Mouse (Mus musculus): ENCODE data around the gene Trmt13.
"Not testable (repeated sequence)": the region's sequence is repeated elsewhere in the genome, so short reads cannot be mapped to it uniquely, and the experiment has no call there.

Gene Trmt13

DNA sequence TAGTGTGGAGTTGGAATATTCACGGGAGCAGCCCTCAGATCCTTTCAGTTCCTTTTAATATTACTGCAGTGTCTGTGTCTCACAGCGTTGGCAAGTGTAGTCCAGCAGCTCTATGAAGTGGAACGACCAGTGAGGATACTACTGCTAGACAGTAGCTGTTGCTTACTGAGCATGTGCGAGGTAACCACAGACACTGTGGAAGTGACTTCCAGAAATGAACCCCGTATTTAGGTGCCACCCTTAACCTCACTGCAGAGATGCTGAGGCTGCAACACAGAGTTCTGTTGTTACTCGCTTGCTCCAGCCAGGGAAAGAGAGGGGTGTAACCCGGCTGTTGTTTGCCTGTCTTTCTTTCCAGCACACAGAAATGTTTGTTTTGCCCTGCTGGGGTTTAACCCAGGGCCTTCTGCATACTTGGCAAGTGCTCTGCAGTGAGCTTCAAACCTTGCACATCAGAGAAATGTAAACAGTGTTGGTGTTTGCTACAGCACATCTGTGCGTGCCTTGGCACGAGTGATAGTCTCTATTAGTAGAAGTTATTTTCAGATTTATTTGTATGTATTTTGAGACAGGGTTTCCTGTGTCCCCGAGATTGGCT, at the start of gene Trmt13:
Gene Trmt13, minus strand, starts transcription at position 293 of the 598 bp plus-strand sequence.
- DNase-seq (ENCODE audit: extremely low read depth, low read depth, low spot score) = no peak

DNA sequence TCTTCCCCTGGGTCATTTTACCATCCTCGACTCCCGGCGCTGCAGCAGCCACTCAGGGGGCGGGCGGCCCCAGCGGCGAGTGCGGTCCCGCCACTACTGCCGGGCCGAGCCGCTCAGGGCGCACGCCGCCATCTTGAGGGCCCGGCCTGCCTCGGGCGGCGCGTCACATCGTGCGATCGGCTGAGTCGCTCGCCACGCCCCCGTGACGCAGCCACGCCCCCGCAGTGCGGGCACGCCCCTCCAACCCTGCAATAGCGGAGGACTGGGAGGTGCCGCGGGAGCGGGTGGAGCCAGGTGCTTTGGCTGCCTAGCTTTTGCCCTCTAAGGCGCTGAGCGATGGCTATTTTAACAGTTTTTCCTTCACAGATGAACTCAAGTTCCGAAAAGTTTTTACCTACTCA, 48.1 kb upstream of the Trmt13 start, which contains the start of gene Mfsd14a:
Gene Mfsd14a, minus strand, starts transcription at position 215 of the 401 bp plus-strand sequence.
- peak; percentile 23 for DNase-seq (ENCODE audit: extremely low read depth, low read depth, low spot score)

DNA sequence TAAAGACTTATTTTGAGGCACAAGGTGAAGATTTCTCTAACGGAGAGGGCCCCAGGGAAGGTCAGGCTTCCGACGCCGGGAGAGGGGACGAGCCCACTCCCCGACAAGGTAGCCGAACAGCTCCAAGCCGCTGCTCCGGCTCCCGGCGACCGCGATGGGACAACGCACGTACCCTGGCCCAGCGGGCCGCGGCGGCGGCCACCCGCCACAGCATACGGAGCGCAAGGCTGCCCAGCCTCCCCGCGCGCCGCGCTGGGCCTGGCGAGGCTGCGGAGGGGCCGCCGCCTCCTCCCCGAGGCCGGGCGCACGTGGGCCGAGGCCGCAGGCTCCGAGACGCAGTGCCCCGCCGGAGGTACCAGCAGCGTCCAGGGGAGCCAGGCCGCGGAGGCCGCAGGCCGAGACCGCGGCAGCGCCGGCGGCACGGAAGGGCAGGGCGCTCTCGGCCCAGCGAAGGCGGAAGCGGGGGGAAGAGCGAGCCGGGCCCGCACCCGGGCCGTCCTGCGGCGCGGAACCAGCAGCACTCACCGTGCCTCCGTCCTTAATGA, 47.6 kb upstream of the Trmt13 start:
- no peak for DNase-seq (ENCODE audit: extremely low read depth, low read depth, low spot score)

DNA sequence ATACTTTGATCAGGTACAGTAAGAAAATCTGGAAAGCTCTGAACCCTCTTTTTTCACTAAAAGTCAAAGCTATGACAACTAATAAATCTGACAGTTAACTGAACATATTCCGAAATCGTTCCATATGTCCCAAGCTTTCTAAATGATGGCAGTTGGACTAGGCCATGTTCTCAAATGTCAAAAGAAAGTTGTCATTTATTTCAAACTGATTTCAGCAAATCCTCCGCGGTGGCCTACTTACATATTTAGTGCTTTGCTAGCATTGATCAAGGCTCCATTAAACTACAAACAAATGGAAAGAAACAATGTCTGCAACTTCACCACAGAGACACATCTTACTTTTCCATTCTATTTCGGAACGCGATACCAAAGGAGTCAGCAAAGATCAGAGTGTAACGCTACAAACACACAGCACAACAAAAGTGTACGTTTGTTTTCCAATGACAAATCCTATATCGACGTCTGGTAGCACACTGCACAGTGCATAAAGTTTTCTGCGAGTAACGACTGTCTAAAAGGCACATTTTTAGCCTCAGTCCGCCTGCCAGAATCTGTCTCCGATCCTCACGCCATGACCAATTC, 47.0 kb upstream of the Trmt13 start:
- no peak for DNase-seq (ENCODE audit: extremely low read depth, low read depth, low spot score)

DNA sequence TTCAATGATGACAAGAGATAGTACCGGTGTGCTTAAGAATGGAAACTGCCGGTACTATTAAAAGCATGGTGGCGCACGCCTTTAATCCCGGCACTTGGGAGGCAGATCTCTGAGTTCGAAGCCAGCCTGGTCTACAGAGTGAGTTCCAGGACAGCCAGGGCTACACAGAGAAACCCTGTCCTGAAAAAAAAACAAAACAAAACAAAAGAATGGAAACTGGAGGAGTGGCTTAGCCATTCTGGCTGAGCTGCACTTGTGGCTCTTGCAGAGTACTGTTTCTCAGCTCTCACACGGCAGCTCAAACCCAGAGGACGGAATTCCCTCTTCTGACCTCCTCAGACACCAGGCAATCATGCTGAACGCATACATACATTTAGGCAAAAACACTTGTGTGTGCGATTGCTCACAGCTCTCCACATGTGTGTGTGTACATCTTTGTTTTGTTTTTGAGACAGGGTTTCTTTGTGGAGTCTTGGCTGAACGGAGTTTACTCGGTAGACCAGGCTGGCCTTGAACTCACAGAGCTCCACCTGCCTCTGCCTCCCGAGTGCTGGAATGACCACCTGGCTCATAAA, 45.6 kb upstream of the Trmt13 start:
- DNase-seq (ENCODE audit: extremely low read depth, low read depth, low spot score) = no peak

DNA sequence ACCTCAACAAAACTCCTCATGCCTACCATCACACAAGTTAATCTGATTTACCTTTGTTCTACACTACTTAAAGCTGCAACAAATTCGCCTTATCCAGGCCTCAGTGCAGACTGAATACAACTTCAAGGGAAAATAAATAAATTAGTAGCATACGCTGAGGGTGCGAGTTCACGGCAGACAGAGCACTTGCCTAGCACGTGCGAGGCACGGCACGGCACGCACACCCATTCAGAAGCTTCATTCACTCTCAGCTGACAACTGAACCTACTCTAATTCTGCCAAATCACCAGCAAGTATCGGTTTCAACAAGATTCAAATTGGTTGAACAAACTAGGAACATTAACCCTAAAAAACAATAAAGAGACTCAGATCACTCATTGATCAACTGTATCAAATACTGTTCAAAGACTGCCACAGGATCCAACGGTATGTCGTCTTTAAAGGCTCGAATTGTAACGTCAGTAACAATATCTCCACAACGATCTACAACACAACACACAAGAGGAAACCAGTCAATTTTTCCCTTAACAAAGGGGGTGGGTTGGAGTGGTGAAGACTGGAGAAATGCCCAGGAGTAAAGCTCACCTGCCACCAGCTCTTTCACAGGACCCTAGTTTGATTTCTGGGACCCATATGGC, 44.7 kb upstream of the Trmt13 start:
- no peak for DNase-seq (ENCODE audit: extremely low read depth, low read depth, low spot score)

DNA sequence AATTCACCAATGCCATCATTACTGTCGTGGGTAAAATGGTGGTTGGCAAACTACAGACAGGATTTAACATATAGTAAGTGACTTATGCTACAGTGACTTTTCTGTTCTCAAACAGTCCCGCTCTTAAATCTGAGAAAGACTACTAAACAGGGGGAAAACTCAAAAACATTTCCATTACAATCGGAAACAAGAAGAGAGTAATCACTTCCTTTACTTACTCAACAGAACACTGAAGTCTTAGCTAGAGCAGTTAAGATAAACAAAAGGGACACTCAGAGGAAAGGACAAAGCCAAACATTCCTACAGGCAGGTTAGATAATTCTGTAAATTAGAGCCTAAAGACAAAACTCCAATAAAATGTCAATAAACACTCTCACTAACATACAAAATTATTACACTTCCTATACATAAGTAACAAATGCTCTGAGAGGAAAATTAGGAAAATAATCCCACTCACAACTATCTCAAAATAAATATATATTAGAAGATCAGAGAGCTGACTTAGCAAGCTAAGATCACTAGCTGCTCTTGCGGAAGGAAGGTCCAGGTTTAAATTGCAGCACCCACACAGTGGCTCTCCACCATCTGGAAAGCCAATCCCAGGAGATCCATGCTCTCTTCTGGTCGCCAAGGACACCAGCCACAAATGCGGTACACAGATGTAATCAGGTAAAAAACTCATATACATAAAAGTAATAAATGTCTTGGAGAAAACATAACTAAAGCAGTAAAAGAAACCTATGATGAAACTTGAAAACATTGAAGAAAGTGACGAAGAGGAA, 42.0 kb upstream of the Trmt13 start:
- DNase-seq (ENCODE audit: extremely low read depth, low read depth, low spot score) = no peak

DNA sequence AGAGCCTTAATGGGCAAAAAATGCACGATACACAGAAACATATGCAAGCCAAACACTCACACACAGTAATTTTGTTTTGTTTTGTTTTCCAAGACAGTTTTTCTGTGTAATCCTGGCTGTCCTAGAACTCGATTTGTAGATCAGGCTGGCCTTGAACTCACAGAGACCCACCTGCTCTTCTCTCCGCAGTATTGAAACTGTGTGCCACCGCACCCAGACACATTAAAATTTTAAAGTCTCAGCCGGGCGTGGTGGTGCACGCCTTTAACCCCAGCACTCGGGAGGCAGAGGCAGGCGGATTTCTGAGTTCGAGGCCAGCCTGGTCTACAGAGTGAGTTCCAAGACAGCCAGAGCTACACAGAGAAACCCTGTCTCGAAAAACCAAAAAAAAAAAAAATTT, 39.7 kb upstream of the Trmt13 start:
- not testable (repeated sequence) for DNase-seq (ENCODE audit: extremely low read depth, low read depth, low spot score)

DNA sequence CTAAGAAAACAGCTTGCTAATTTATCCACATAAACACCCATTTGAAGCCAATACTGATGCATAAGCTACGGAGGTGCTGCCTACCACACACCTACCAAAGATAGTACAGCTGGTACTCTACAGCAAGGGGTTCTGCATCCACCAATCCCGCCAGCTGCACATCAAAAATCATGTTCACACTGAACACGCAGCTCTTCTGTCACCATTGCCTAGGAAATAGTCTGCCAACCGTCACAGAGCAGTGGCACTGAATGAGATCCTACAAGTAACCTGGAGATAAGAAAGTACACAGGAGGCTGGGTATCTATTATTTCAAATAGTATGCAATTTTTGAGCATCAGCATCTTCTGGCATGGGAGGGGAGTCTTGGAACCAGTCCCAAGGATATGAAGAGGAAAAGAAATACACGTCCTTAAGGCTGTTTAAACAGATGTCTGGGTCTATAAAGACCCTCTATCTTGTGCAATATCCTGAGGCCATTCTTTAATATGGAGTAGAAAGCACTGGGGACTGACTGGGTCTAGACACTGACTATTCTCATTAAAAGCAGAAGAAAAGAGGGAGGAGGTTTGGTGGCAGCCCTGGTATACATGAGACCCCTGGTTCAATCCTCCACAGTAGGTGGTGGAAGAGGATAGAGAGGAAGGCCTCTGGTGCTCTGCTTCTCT, 39.0 kb upstream of the Trmt13 start:
- no peak for DNase-seq (ENCODE audit: extremely low read depth, low read depth, low spot score)

DNA sequence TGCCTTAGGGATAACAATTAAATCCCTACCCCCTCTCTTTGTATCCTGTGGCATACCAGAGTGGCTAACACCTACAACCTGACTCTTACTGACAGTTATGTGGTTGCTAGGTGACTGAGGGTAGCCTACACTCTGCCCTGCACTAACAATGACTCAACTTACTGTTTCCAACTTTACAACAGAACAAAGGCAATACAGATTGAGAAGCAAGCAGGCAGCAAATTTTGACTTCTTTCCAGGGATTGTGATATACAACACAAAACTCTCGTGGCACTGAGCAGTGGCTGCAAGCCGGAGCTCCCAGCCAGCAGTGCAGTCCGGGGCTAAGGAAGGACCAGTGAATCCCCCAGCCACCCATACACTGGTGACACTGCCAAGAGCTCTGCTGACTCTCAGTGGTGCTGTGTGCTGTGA, 37.7 kb upstream of the Trmt13 start:
- DNase-seq (ENCODE audit: extremely low read depth, low read depth, low spot score) = peak; percentile 14

DNA sequence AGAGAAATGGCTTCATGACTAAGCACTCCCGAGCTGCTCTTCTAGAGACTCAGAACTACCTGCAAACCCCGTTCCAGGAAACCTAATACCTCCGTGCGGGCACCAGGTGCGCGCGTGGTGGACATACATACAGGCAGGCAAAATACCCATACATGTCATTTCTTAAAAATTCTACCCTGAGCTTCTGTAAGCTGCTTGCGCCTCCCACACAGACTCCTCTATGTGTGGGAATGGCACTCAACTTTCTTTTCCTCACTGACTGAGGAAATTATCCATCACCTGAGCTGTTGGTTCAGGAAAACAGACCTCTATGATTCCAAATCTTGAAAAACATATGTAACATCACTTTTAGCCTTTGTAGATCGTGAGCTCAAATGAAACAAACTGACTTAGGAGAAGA, 36.3 kb upstream of the Trmt13 start:
- no peak for DNase-seq (ENCODE audit: extremely low read depth, low read depth, low spot score)

DNA sequence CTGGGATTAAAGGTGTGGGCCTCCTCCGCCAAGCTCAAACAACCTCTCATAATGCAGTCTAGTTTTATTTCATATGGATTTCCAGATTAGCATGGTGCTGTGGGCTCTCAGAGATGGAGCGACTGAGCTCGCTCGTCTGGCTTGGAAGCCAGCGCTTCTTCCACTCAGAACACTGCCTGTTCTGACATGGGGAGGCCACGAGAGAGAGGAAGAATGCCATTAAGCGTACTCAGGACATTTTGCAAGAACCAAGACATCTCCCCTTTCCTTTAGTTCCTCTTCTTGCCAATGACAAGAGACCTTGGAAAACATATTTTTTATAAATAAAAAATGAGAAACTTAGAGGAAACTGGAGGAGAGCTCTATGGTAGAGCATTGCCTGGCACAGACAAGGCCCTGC, 34.4 kb upstream of the Trmt13 start:
- DNase-seq (ENCODE audit: extremely low read depth, low read depth, low spot score) = no peak

DNA sequence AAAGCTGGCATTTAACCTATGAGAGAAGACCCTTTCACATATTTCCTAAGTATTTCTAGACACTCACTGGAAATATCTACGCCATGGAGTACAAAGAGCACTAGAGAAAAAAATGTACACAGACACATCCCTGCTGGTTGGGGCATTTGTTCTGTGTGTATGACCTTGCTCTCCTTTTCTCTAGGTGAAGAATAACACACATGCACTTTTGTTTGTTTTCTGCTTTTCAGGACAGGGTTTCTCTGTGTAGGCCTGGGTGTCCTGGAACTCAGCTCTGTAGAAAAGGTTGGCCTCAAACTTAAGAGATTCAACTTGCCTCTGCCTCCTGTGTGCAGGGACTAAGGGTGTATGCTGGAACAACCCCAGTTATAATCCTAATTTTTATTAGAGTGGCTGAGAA, 32.0 kb upstream of the Trmt13 start:
- DNase-seq (ENCODE audit: extremely low read depth, low read depth, low spot score) = no peak

DNA sequence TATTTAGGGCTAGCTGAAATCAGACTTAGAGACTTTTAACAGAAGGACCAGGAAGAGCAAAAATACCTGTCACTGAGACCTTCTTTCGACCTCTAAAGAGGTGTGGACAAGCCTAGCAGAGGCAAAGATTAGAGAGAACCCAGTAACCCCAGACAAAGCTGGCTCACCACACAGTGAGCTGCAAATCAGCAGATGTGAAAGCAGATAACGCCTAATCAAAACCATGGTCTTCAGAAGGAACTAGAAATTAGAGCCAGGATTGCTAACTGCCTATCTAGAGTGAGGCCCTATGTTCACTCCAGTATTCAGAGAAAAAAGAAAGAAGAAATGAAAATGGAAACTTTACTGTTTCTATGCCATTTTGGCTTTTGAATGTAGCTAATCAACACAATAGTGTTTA, 28.0 kb upstream of the Trmt13 start:
- DNase-seq (ENCODE audit: extremely low read depth, low read depth, low spot score) = no peak

DNA sequence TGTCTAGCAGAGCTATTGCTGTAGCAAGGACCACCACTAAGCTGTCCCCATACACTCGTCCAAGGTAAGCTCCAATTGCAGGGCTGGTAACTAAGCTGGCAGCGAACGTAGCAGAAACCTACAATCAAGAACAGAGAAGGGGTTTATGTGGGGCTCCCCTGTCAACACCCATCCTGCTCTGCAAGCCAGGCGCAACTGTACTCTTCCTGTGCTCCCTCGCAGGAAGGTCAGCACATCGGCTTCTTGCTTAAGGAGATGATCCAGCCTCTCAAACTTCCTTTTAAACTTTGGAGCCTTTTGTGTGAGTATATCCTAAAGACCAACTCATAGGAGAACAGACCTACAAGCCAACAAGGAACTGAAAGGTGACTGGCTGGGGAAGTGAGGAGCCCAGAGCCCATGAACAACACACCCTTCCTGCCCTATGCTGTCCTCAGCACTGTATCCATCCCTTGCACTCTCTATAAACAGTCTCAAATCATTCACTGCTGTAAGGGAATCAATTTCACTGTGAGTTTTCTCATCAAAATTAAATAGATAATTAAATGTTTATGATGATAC, 27.5 kb upstream of the Trmt13 start:
- DNase-seq (ENCODE audit: extremely low read depth, low read depth, low spot score) = no peak

DNA sequence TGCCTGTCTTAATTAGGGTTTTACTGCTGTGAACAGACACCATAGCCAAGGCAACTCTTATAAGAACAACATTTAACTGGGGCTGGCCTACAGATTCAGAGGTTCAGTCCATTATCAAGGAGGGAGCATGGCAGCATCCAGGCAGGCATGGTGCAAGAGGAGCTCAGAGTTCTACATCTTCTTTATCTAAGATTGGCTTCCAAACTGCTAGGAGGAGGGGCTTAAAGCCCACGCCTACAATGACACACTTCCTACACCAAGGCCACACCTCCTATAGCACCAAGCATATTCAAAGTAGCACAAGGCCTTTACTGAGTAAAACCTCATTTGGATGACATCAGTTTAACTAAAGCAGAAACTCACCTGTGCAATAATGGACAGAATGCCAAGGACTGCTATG, 25.6 kb upstream of the Trmt13 start:
- DNase-seq (ENCODE audit: extremely low read depth, low read depth, low spot score) = no peak

DNA sequence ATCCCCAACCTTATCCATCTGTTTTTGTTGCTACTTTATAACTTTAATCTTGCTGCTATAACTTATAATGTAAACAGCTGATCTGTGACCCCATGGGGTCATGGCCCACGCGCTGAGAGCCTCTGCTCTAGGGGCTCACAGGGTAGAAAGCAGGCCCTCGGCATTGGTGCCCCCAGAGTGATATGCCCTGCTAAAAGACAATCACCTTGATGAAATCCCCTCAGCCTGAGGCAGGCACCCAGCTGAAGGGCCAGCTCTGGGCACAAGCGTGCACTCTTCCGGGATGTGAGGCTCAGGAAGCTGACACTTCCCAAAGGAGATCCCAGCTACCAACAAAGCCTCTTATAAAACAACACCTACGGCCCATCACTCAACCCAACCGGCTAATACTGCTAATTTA, 24.2 kb upstream of the Trmt13 start:
- no peak for DNase-seq (ENCODE audit: extremely low read depth, low read depth, low spot score)

DNA sequence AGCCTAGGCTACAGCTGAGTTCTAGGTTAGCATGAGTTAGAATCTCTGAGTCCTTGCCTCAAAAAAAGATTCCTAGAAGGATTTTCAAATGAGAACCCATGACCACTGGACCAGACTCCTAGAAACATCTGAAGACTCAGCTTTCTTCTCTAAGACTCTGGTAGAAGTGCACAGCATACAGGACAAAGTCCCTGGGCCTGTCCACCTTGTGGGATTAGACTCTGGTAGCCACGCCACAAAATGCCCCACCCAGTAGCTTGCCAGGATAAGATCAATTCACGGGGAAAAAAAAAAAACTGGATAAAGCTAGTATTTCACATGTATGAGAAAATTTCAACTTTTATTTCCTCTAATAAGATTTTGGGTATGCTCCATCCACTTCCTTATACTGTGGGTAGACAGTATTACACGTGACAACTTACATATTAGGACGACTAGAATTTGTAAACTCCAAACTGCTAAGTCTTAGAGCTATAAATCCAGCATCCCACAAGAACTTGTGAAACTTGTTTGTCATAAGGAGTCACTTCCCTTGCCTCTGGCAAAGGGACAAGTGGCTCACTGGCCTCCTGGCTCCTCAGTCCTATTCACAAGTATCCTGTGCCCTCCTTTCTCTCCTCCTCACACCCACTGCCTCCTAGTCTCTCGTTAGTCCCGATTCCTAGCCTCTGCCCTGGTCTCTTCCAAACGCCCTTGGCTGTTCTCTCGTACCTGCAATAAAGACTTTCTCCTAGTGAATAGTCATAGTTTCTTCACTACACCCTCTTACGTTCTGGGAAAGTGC, 23.5 kb upstream of the Trmt13 start:
- peak; percentile 67 for DNase-seq (ENCODE audit: extremely low read depth, low read depth, low spot score)

DNA sequence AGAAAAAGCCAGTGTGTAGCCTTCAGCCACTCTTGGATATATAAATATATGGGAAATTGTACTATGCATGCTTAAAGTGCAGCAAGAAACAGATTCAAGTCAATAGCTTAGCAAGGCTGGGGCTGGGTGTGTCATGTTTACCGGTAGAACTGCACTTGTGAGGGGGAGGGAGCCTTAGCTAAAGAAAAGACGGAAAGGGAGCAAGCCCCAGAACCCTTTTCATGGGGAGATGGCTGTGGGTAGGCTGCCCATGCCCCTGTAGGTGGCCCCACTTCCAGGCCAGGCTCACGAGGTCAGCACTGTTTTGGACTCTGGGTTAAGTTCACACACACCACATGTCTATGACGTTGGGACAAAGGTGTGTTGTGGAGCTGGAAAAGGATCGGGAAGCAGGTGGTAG, 21.4 kb upstream of the Trmt13 start:
- no peak for DNase-seq (ENCODE audit: extremely low read depth, low read depth, low spot score)

DNA sequence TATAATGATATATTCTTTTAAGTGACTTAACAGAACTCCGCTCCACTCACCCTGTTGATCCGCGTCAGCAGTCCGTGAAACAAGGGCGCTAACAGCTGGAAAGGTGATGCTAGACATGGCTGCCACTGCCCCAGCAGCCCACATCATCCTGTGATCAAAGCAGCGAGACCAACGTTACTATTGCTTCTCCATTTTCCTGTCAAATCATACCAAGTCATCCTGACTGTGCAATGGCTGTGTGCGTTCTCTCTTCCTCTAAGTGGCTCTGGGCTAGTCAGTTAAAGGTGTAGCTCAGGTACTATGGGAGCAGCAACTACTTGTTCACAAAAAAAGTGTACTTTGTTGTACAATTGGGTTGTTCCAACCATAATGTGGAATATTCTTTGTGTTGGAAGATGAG, 20.5 kb upstream of the Trmt13 start:
- no peak for DNase-seq (ENCODE audit: extremely low read depth, low read depth, low spot score)

Measured in fat pad, adult 2 months (tissue).